Mouse (Mus musculus) heart, postnatal 0 days (tissue): ENCODE measurements around the gene Tnfrsf1a.

ENCODE experiments used
- CTCF ChIP-seq: IDR thresholded peaks from 2 replicates; pipeline ENCODE4 v1.5.1; 2016; ENCODE audit warnings: antibody characterized with exemption, control low read depth, low read depth
- EP300 ChIP-seq: IDR thresholded peaks from 2 replicates; pipeline ENCODE4 v1.6.1; 2016; ENCODE audit warnings: antibody characterized with exemption, low read depth

GRCm38 (mm10) chr6:125352046-125352384, 2.9 kb downstream of the Tnfrsf1a start:
- no peak for TF ChIP-seq CTCF
- no peak for TF ChIP-seq EP300
